Mouse (Mus musculus) embryo, embryonic 11.5 days (tissue): ENCODE data around the gene Spef1.

Source experiments
- DNase-seq: peaks from one replicate; pipeline ENCODE4 v3.0.0-alpha.2; 2012; ENCODE audit warnings: low read depth, low spot score

Spef1 gene

GRCm38 (mm10) chr2:131124166-131124565, 62.9 kb downstream of the Spef1 start:
- DNase-seq, result no peak
